Mouse (Mus musculus) liver (tissue): ENCODE results near the gene Sephs2.
A peak's percentile ranks its signal among the peaks of the same experiment; 100 is the strongest.

Experiments used
- DNase-seq: peaks from one replicate; pipeline ENCODE4 v3.0.0-alpha.2; 2020; ENCODE audit warnings: mixed read lengths

Sephs2 gene

GRCm38 (mm10) chr7:127232622-127233367 lies 41.1 kb downstream of the Sephs2 start, which contains the start of the genes Zfp553 and Sept1:
TSS of gene Zfp553 (plus strand) at chr7:127233061.
TSS of gene Sept1 (minus strand) at chr7:127233130.
- DNase-seq = peak; percentile 85

GRCm38 (mm10) chr7:127231826-127232621 lies 41.8 kb downstream of the Sephs2 start:
- peak; percentile 4 for DNase-seq

- no peak for DNase-seq
Measured at GRCm38 (mm10) chr7:127231376-127231775, 42.5 kb downstream of the Sephs2 start.

- peak; percentile 91 for DNase-seq
Measured at GRCm38 (mm10) chr7:127228615-127229303, 45.1 kb downstream of the Sephs2 start.

- DNase-seq = peak; percentile 79
Measured at GRCm38 (mm10) chr7:127225147-127225995, 48.5 kb downstream of the Sephs2 start.

- no peak for DNase-seq
Measured at GRCm38 (mm10) chr7:127224616-127225015, 49.2 kb downstream of the Sephs2 start.

- DNase-seq = peak; percentile 60
Measured at GRCm38 (mm10) chr7:127223515-127224478, 50.1 kb downstream of the Sephs2 start.

GRCm38 (mm10) chr7:127223106-127223505 lies 50.7 kb downstream of the Sephs2 start:
- DNase-seq = no peak
